Comparison of ENCODE assay signal across 8 mouse cellular contexts in the genomic region with DNA sequence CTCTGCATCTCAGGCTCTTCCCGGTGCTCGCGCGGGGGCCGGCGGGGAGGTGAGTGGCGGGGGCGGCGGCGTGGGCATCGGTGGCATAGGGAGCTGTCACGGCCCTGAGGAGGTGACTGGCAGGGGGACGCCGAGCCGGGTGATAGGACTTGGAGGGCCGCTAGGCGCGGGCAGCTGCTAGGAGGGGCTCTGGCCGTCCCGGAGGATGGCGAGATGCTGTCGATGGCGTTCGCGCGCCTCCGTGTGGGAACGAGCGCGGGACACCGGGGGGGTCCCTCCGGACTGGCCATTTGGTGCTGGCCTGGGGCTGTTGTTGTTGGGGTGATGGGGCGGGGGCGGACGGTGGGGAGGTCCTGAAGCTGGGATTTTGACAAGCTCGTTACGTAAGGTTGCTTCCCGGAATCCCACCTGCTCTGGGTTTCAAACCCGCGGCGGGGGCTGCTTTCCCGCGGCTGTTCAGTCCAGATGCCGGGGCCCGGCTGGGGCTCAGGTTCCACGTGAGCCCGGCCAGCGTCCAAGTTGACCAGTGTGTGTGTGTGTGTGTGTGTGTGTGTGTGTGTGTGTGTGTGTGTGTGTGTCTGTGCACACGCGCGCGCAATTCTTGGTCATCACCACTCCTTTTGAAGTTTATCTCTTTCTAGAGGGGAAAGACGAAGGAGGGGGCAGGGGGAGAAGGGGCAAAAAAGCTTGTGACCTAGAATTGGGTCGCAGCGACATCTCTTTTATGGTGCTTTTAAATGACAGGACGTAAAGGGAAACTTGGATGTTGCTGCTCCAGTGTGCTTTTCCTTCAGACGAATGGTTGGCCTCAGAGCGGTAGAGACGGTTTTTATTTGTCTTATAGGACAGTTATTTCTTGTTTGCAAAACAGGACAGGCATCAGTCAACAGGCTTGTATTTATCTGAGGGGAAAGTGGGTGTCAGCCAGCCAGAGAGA. TPM values are rescaled to one million over a fixed set of nuclear protein-coding genes. Genes with fewer than 3 reads are reported as not detected.
A peak's percentile ranks its signal among the peaks of the same experiment; 100 is the strongest.
DNase-seq lines count a peak whose midpoint lies in the region; ATAC-seq and TF ChIP-seq lines count a peak whose summit lies in the region.

No protein-coding gene starts in this region.

- peak overlapping the region; percentile 83 for H3K9ac ChIP-seq in embryonic facial prominence, embryonic 14.5 days (ENCODE audit: low read depth, low read length)
- H3K9ac ChIP-seq in heart, postnatal 0 days (replicated peaks; ENCODE audit: low read depth, low read length), result peak overlapping the region; percentile 23
- peak overlapping the region; percentile 89 for H3K9ac ChIP-seq in liver, postnatal 0 days (replicated peaks)

- peak; percentile 74 for ATAC-seq in embryonic facial prominence, embryonic 14.5 days (ENCODE audit: low read depth)
- ATAC-seq in heart, postnatal 0 days (ENCODE audit: insufficient read depth, low read depth), result peak; percentile 53
- peak; percentile 44 for ATAC-seq in liver, postnatal 0 days

- H3K27ac ChIP-seq in embryonic facial prominence, embryonic 14.5 days (replicated peaks; ENCODE audit: low read depth, low read length), result peak overlapping the region; percentile 88
- peak overlapping the region; percentile 77 for H3K27ac ChIP-seq in heart, postnatal 0 days (ENCODE audit: low read depth)
- peak overlapping the region; percentile 97 for H3K27ac ChIP-seq in liver, postnatal 0 days (ENCODE audit: low read depth)

- no peak for TF ChIP-seq CTCF in heart, postnatal 0 days (IDR thresholded peaks at IDR 0.05; ENCODE audit: low read depth)
- peak; percentile 56 for TF ChIP-seq CTCF in liver, postnatal 0 days (IDR thresholded peaks at IDR 0.05; ENCODE audit: low read depth)

- peak overlapping the region; percentile 90 for H3K4me3 ChIP-seq in embryonic facial prominence, embryonic 14.5 days (ENCODE audit: low read depth, low read length)
- H3K4me3 ChIP-seq in heart, postnatal 0 days (ENCODE audit: low read depth, low read length), result peak overlapping the region; percentile 80
- peak overlapping the region; percentile 98 for H3K4me3 ChIP-seq in liver, postnatal 0 days (ENCODE audit: low read depth, low read length)

- WGBS in embryonic facial prominence, embryonic 14.5 days, result under 1% methylated on average over 43 of the region's 59 CpGs
- under 1% methylated on average over 58 of the region's 59 CpGs for WGBS in heart, postnatal 0 days
- WGBS in liver, postnatal 0 days (ENCODE audit: insufficient replicate concordance), result under 1% methylated on average over 52 of the region's 59 CpGs

- H3K36me3 ChIP-seq in embryonic facial prominence, embryonic 14.5 days (ENCODE audit: control insufficient read depth, insufficient read depth, low read length), result no peaks in the 10 kb centered on the region
- H3K36me3 ChIP-seq in heart, postnatal 0 days (replicated peaks; ENCODE audit: control insufficient read depth, insufficient read depth, low read length), result no peaks in the 10 kb centered on the region
- H3K36me3 ChIP-seq in liver, postnatal 0 days (replicated peaks; ENCODE audit: insufficient read depth, low read length), result no peaks in the 10 kb centered on the region; the same call in 1 of the 2 replicates

- H3K27me3 ChIP-seq in embryonic facial prominence, embryonic 14.5 days (replicated peaks; ENCODE audit: control insufficient read depth, insufficient read depth, low read length), result no peaks in the 10 kb centered on the region
- no peaks in the 10 kb centered on the region for H3K27me3 ChIP-seq in heart, postnatal 0 days (ENCODE audit: control insufficient read depth, insufficient read depth, low read length)
- H3K27me3 ChIP-seq in liver, postnatal 0 days (ENCODE audit: insufficient read depth, low read length), result no peaks in the 10 kb centered on the region

- H3K9me3 ChIP-seq in embryonic facial prominence, embryonic 14.5 days (ENCODE audit: control insufficient read depth, low read length), result no peaks in the 10 kb centered on the region
- no peaks in the 10 kb centered on the region for H3K9me3 ChIP-seq in heart, postnatal 0 days (replicated peaks; ENCODE audit: control insufficient read depth, low read length)
- H3K9me3 ChIP-seq in liver, postnatal 0 days (ENCODE audit: low read length), result no peaks in the 10 kb centered on the region

- H3K4me2 ChIP-seq in embryonic facial prominence, embryonic 14.5 days (ENCODE audit: low read depth, low read length), result peak overlapping the region; percentile 77
- peak overlapping the region; percentile 71 for H3K4me2 ChIP-seq in heart, postnatal 0 days (ENCODE audit: low read depth, low read length)
- peak overlapping the region; percentile 76 for H3K4me2 ChIP-seq in liver, postnatal 0 days (ENCODE audit: low read depth, low read length)

- H3K4me1 ChIP-seq in embryonic facial prominence, embryonic 14.5 days (ENCODE audit: control insufficient read depth, insufficient read depth, low read length), result no peaks in the 10 kb centered on the region
- H3K4me1 ChIP-seq in heart, postnatal 0 days (ENCODE audit: control insufficient read depth, insufficient read depth), result peaks cover 9% of the 10 kb centered on the region
- H3K4me1 ChIP-seq in liver, postnatal 0 days (ENCODE audit: insufficient read depth), result peaks cover 35% of the 10 kb centered on the region

- no peak for TF ChIP-seq EP300 in heart, postnatal 0 days (IDR thresholded peaks at IDR 0.05; ENCODE audit: low read depth)
- TF ChIP-seq EP300 in liver, postnatal 0 days (IDR thresholded peaks at IDR 0.05; ENCODE audit: low read depth), result no peak

- DNase-seq in CD8-positive naive resting alpha-beta T cell, adult 2 months (ENCODE audit: low read depth in 2 of 2, low spot score in 2 of 2), result peak; percentile 15 to 25
- peak; percentile 82 for DNase-seq in adrenal gland, adult 2 months
- peak; percentile 52 for DNase-seq in embryonic facial prominence, embryonic 14.5 days (ENCODE audit: low spot score)
- DNase-seq in heart, postnatal 0 days (ENCODE audit: low spot score), result peak; percentile 31
- DNase-seq in kidney, postnatal 4 days, result peak; percentile 69 to 74
- no peak for DNase-seq in liver, postnatal 0 days
- peak; percentile 44 for DNase-seq in ovary, postnatal 36 days (ENCODE audit: low spot score)
- no peak for DNase-seq in yolk sac, embryonic 10.5 days (ENCODE audit: low spot score)

RNA-seq across cellular contexts. Expression of gene Dennd4a, which starts 0.7 kb away (rescaled TPM):
- 10 to 100 TPM; 16.8 to 17.3 TPM for total RNA-seq in adrenal gland, adult 2 months (2021)
- 2.6 and 2.7 TPM in 2 replicates for polyA plus RNA-seq in adrenal gland, adult 2 months (2012; rRNA removed)
- polyA plus RNA-seq in embryonic facial prominence, embryonic 14.5 days (2014; fragmentation: Nextera tagmentation; extraction: Ambion mirVana), result 7.5 and 8.9 TPM in 2 replicates
- 7.0 and 9.9 TPM in 2 replicates for total RNA-seq in heart, postnatal 0 days (2014; rRNA removed; ENCODE audit: low replicate concordance)
- 2.6 and 3.1 TPM in 2 replicates for polyA plus RNA-seq in heart, postnatal 0 days (2015; fragmentation: Nextera tagmentation; extraction: Ambion mirVana)
- polyA plus RNA-seq in liver, postnatal 0 days (2015; fragmentation: Nextera tagmentation; extraction: Ambion mirVana), result 13.7 TPM in 2 replicates

Comparison
In these comparisons a context has a peak if more than half of its experiments do, and no peak if none do; other contexts are left out.
1. DNase-seq: peak in CD8-positive naive resting alpha-beta T cell, adult 2 months (2 of 2), adrenal gland, adult 2 months (single experiment), embryonic facial prominence, embryonic 14.5 days (single experiment), heart, postnatal 0 days (single experiment), kidney, postnatal 4 days (2 of 2) and ovary, postnatal 36 days (single experiment); none in liver, postnatal 0 days (single experiment) and yolk sac, embryonic 10.5 days (single experiment).
2. H3K9ac ChIP-seq: peak in every context shown above with its lines; median percentile 89 in liver, postnatal 0 days; 83 in embryonic facial prominence, embryonic 14.5 days; 23 in heart, postnatal 0 days.
3. Peak in every context shown above with its lines, with median percentiles within 50 percentile points of each other: ATAC-seq, H3K27ac ChIP-seq, H3K4me2 ChIP-seq and H3K4me3 ChIP-seq.